Mouse (Mus musculus): ENCODE results near the gene Dot1l. TPM values are rescaled to one million over a fixed set of nuclear protein-coding genes. Genes with fewer than 3 reads are reported as not detected.
A peak's percentile ranks its signal among the peaks of the same experiment; 100 is the strongest.
"Not testable (repeated sequence)": the region's sequence is repeated elsewhere in the genome, so short reads cannot be mapped to it uniquely, and the experiment has no call there.

Gene Dot1l
- polyA plus RNA-seq, 1 experiment from 2014 or later = 7.5 TPM

DNA sequence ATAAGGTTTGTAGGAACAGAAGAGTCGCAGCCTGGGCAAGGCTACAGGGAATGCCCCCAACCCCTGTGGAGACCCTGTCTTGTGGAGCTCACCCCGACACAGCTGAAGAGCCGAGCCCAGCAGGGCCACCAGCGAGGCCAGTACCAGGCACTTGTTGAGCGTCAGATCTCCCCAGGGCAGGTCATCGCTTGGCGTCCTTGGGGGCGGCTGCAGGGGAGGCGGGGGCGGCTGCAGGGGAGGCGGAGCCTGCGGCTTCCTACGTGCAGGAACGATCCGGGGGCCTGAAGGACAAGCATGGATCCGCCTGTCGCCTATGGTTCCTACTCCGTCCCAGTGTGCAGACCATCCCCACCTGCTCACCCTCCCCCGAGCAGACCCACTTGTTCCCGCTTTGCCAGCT is 55.1 kb downstream of the Dot1l start:
- Histone ChIP-seq H3K4me3 (ENCODE audit: low read depth, low read length) (no peak overlapping the region), H3K9ac (ENCODE audit: low read depth, low read length) (no peak overlapping the region), H3K9me3 (replicated peaks; ENCODE audit: control insufficient read depth, low read length) (no peaks in the 10 kb centered on the region), H3K27ac (ENCODE audit: low read length) (no peak overlapping the region), H3K4me1 (ENCODE audit: control insufficient read depth, low read depth, low read length) (peaks cover 36% of the 10 kb centered on the region), H3K36me3 (ENCODE audit: control insufficient read depth, insufficient read depth) (no peaks in the 10 kb centered on the region), H3K4me2 (ENCODE audit: low read depth, low read length) (no peak overlapping the region), H3K27me3 (ENCODE audit: control insufficient read depth, insufficient read depth, low read depth, low read length) (peaks cover 61% of the 10 kb centered on the region)
- 10% methylated on average over 19 of the region's 20 CpGs for WGBS (ENCODE audit: insufficient replicate concordance)
- ATAC-seq (ENCODE audit: low read depth) = no peak

DNA sequence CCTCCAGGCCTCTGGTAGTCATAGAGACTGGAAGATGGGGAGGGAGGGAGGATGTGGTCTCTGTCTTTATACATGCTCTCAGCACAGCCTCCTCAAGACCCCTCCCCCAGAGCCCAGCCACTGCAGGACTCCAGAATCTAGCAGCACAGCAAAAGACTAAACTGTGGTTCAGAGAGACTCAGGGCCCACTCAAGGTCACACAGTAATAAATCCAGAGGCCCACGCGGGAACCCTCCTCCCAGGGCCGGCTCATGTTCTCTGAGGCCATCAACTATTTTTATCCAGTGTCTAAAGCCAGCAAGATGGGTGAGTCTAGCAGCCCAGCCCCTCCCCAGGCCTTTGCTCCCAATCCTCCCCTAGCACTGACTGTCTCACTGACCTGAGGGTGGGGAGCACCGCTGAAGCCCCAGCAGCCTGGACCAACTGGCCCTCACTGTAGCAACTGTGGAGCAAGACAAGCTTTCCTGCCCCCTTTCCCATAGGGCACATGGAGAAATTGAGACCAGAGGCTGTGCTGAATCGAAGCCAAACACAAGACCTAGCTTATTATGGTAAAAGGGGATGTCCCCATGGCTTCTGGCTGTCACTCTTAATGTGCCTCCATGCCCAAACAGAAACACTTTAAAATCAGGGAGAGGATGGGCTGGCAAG is 57.5 kb downstream of the Dot1l start:
- Histone ChIP-seq H3K4me1 (ENCODE audit: control insufficient read depth, low read depth, low read length) (peaks cover 12% of the 10 kb centered on the region), H3K27me3 (ENCODE audit: control insufficient read depth, insufficient read depth, low read depth, low read length) (peaks cover 48% of the 10 kb centered on the region), H3K4me3 (ENCODE audit: low read depth, low read length) (no peak overlapping the region), H3K27ac (ENCODE audit: low read length) (no peak overlapping the region), H3K36me3 (ENCODE audit: control insufficient read depth, insufficient read depth) (no peaks in the 10 kb centered on the region), H3K9me3 (replicated peaks; ENCODE audit: control insufficient read depth, low read length) (no peaks in the 10 kb centered on the region), H3K9ac (ENCODE audit: low read depth, low read length) (no peak overlapping the region), H3K4me2 (ENCODE audit: low read depth, low read length) (no peak overlapping the region)
- 47% methylated on average over 5 of the region's 5 CpGs for WGBS (ENCODE audit: insufficient replicate concordance)
- no peak for ATAC-seq (ENCODE audit: low read depth)

DNA sequence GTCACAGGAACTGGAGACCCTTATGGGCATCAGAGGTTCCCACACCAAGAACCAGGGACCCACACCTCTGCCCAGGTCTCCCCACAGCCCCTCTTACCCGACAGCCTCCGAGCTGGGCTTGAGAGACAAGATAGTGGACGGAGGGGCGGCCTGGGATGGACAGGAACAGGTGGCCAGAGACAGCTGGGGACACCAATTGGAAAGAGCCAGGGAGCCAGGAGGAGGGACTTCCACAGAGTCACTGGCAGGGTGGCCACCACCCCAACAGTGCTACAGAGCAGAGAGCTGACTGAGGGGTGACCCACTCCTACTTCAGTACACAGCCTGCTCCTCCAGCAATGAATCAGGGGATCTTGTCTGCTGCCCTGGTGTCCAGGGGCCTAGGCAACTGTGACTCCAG is 58.4 kb downstream of the Dot1l start, which contains the start of gene Jsrp1:
TSS of gene Jsrp1 (minus strand) at position 133 of the 400 bp plus-strand sequence.
- Histone ChIP-seq H3K4me3 (ENCODE audit: low read depth, low read length) (no peak within 1 kb of the TSS), H3K4me2 (ENCODE audit: low read depth, low read length) (no peak within 1 kb of the TSS), H3K9ac (ENCODE audit: low read depth, low read length) (no peak within 1 kb of the TSS), H3K27me3 (ENCODE audit: control insufficient read depth, insufficient read depth, low read depth, low read length) (peaks cover 39% of the 10 kb centered on the region), H3K9me3 (replicated peaks; ENCODE audit: control insufficient read depth, low read length) (no peaks in the 10 kb centered on the region), H3K4me1 (ENCODE audit: control insufficient read depth, low read depth, low read length) (peaks cover 7% of the 10 kb centered on the region), H3K27ac (ENCODE audit: low read length) (no peak within 1 kb of the TSS), H3K36me3 (ENCODE audit: control insufficient read depth, insufficient read depth) (no peaks in the 10 kb centered on the region)
- no peak for ATAC-seq (ENCODE audit: low read depth)
- WGBS (ENCODE audit: insufficient replicate concordance) = 71% methylated on average over 4 of the region's 4 CpGs

DNA sequence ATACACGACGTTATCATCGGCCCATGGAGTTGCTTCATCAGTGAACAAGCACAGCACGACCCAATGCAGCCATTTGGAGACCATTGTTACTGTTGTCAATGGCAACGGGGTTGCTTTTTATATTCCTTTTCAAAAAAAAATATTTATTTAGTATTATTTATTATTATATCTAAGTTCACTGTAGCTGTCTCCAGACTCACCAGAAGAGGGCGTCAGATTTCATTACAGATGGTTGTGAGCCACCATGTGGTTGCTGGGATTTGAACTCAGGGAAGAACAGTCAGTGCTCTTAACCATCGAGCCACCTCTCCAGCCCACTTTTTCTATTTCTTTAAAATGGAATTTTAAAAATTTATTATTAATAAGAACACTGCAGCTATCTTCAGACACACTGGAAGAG is 59.8 kb downstream of the Dot1l start:
- Histone ChIP-seq H3K4me3 (ENCODE audit: low read depth, low read length) (no peak overlapping the region), H3K27ac (ENCODE audit: low read length) (no peak overlapping the region), H3K36me3 (ENCODE audit: control insufficient read depth, insufficient read depth) (no peaks in the 10 kb centered on the region), H3K4me2 (ENCODE audit: low read depth, low read length) (no peak overlapping the region), H3K9me3 (replicated peaks; ENCODE audit: control insufficient read depth, low read length) (no peaks in the 10 kb centered on the region), H3K9ac (ENCODE audit: low read depth, low read length) (no peak overlapping the region), H3K4me1 (ENCODE audit: control insufficient read depth, low read depth, low read length) (peaks cover 17% of the 10 kb centered on the region), H3K27me3 (ENCODE audit: control insufficient read depth, insufficient read depth, low read depth, low read length) (peaks cover 25% of the 10 kb centered on the region)
- 53% methylated on average over 7 of the region's 7 CpGs for WGBS (ENCODE audit: insufficient replicate concordance)
- no peak for ATAC-seq (ENCODE audit: low read depth)

DNA sequence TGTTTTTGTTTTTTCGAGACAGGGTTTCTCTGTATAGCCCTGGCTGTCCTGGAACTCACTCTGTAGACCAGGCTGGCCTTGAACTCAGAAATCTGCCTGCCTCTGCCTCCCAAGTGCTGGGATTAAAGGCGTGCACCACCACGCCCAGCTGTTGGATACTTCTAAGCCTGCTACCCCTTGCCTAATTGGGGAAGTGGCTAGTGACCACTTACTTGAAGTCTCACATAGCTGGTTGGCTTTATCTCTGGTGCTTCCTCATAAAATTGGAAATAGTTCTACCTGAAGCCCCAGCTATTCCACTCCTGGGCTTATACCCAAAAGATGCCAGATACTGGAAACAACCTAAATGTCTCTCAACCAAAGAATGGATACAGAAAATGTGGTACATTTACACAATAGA is 61.3 kb downstream of the Dot1l start:
- ATAC-seq (ENCODE audit: low read depth); H3K4me2 ChIP-seq (ENCODE audit: low read depth, low read length); H3K9ac ChIP-seq (ENCODE audit: low read depth, low read length); H3K27ac ChIP-seq (ENCODE audit: low read length); H3K36me3 ChIP-seq (ENCODE audit: control insufficient read depth, insufficient read depth); H3K4me3 ChIP-seq (ENCODE audit: low read depth, low read length); H3K9me3 ChIP-seq (replicated peaks; ENCODE audit: control insufficient read depth, low read length): not testable (repeated sequence)
- H3K4me1 ChIP-seq (ENCODE audit: control insufficient read depth, low read depth, low read length) = peaks cover 23% of the 10 kb centered on the region
- 54% methylated on average over 3 of the region's 3 CpGs for WGBS (ENCODE audit: insufficient replicate concordance)
- peaks cover 11% of the 10 kb centered on the region for H3K27me3 ChIP-seq (ENCODE audit: control insufficient read depth, insufficient read depth, low read depth, low read length)

DNA sequence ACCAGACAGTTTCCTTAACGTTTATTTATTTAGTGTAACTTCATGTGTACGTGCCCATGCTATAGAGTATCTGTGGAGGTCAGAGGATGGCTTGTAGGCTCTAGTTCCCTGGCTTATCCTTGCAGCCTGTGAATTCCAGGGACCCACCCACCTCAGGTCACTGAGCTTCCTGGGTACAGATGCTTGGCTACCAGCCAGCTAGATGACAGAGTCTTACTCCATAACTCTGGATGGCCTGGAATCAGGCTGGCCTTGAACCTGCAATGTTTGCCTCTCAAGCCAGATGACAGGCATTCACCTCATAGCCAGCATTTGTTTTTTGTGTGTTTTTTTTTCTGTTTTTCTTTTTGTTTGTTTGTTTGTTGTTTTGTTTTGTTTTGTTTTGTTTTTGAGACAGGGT is 62.2 kb downstream of the Dot1l start:
- Histone ChIP-seq H3K4me1 (ENCODE audit: control insufficient read depth, low read depth, low read length) (peaks cover 24% of the 10 kb centered on the region), H3K9me3 (replicated peaks; ENCODE audit: control insufficient read depth, low read length) (no peaks in the 10 kb centered on the region), H3K36me3 (ENCODE audit: control insufficient read depth, insufficient read depth) (no peaks in the 10 kb centered on the region), H3K4me3 (ENCODE audit: low read depth, low read length) (no peak overlapping the region), H3K9ac (ENCODE audit: low read depth, low read length) (no peak overlapping the region), H3K4me2 (ENCODE audit: low read depth, low read length) (no peak overlapping the region), H3K27me3 (ENCODE audit: control insufficient read depth, insufficient read depth, low read depth, low read length) (peaks cover 8% of the 10 kb centered on the region), H3K27ac (ENCODE audit: low read length) (no peak overlapping the region)
- WGBS (ENCODE audit: insufficient replicate concordance) = 60% methylated on average over 2 of the region's 2 CpGs
- ATAC-seq (ENCODE audit: low read depth) = no peak

DNA sequence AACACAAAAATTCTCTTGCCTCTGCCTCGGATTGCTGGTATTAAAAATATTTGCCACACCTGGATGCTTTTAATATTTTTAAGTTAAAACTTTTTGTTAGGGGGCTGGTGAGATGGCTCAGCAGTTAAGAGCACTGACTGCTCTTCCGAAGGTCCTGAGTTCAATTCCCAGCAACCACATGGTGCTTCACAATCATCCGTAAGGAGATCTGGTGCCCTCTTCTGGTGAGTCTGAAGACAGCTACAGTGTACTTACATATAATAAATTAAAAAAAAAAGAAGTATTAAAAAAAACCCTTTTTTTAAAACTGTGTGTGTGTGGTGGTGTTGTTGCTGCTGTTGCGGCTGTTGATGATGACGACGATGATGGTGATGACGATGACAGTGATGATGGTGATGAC is 62.9 kb downstream of the Dot1l start:
- not testable (repeated sequence) for H3K4me2 ChIP-seq (ENCODE audit: low read depth, low read length); H3K9ac ChIP-seq (ENCODE audit: low read depth, low read length); ATAC-seq (ENCODE audit: low read depth); H3K27me3 ChIP-seq (ENCODE audit: control insufficient read depth, insufficient read depth, low read depth, low read length); H3K9me3 ChIP-seq (replicated peaks; ENCODE audit: control insufficient read depth, low read length); H3K4me3 ChIP-seq (ENCODE audit: low read depth, low read length); H3K36me3 ChIP-seq (ENCODE audit: control insufficient read depth, insufficient read depth)
- Histone ChIP-seq H3K27ac (ENCODE audit: low read length) (peak overlapping the region; percentile 85), H3K4me1 (ENCODE audit: control insufficient read depth, low read depth, low read length) (peaks cover 29% of the 10 kb centered on the region)
- 85% methylated on average over 7 of the region's 7 CpGs for WGBS (ENCODE audit: insufficient replicate concordance)

DNA sequence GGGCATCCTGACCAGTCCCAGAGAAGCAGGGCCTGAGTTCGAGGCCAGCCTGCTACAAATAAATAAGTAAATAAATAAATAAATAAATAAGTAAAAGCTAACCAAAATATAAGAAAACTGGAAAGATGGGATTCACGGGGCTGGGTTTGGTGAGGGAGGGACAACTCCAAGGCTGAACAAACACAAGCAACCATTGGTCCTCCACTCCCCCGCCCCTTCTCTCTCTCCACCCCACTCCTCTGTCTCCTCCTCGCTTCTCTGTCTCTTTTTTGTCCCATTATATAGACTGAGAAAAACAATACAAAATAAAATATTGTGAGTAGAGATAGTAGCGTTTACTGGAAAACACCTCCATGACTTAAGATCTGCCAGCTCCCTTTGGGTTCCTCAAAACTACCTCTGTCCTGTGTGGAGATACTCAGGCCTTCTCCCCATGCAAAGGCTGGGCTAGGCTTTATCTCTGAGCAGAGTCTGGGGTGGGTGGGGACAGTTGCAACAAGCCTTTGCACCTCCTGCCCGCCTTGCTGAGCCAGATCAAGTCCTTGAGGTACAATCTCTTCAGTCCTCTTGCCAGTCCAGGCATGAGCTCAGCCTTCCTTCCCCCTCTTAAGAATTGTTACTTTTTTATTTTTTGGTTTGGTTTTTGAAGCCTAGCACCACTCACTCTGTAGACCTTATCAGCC is 63.7 kb downstream of the Dot1l start:
- H3K27me3 ChIP-seq (ENCODE audit: control insufficient read depth, insufficient read depth, low read depth, low read length) = no peaks in the 10 kb centered on the region
- no peaks in the 10 kb centered on the region for H3K36me3 ChIP-seq (ENCODE audit: control insufficient read depth, insufficient read depth)
- H3K4me3 ChIP-seq (ENCODE audit: low read depth, low read length) = no peak overlapping the region
- H3K9ac ChIP-seq (ENCODE audit: low read depth, low read length) = peak overlapping the region; percentile 29
- no peaks in the 10 kb centered on the region for H3K9me3 ChIP-seq (replicated peaks; ENCODE audit: control insufficient read depth, low read length)
- 36% methylated on average over 6 of the region's 6 CpGs for whole genome bisulfite sequencing (ENCODE audit: insufficient replicate concordance)
- H3K4me2 ChIP-seq (ENCODE audit: low read depth, low read length) = peak overlapping the region; percentile 41
- ATAC-seq (ENCODE audit: low read depth) = peak; percentile 95
- peaks cover 33% of the 10 kb centered on the region for H3K4me1 ChIP-seq (ENCODE audit: control insufficient read depth, low read depth, low read length)
- H3K27ac ChIP-seq (ENCODE audit: low read length) = peak overlapping the region; percentile 85

DNA sequence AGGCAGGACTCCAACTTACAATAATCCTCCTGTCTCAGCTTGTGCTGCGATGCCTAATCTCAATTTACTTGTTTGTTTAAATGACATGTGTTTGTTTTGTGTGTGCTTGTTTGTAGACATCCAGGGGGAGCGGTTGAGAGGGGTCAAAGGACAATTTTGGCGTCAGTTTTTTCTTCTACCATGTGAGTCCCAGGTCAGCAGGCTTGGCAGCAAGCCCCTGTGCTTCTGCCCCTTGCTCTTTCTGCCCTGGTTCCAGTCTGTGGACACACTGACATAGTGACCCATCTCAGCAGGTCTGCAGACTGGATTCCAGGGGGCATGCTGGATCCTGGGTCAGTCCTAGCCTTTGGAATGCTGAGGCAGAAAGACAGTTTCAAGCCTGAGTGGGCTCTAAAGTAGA is 64.4 kb downstream of the Dot1l start:
- peak overlapping the region; percentile 50 for H3K9ac ChIP-seq (ENCODE audit: low read depth, low read length)
- H3K4me2 ChIP-seq (ENCODE audit: low read depth, low read length) = peak overlapping the region; percentile 41; the same call in 1 of the 2 replicates

More for the DNA sequence above, 64.4 kb downstream of the Dot1l start:
- H3K4me1 ChIP-seq (ENCODE audit: control insufficient read depth, low read depth, low read length) = peaks cover 40% of the 10 kb centered on the region
- H3K4me3 ChIP-seq (ENCODE audit: low read depth, low read length) = no peak overlapping the region
- H3K36me3 ChIP-seq (ENCODE audit: control insufficient read depth, insufficient read depth) = no peaks in the 10 kb centered on the region
- 42% methylated on average over 3 of the region's 3 CpGs for WGBS (ENCODE audit: insufficient replicate concordance)
- ATAC-seq (ENCODE audit: low read depth) = peak; percentile 30
- peak overlapping the region; percentile 85 for H3K27ac ChIP-seq (ENCODE audit: low read length)
- no peaks in the 10 kb centered on the region for H3K27me3 ChIP-seq (ENCODE audit: control insufficient read depth, insufficient read depth, low read depth, low read length)
- no peaks in the 10 kb centered on the region for H3K9me3 ChIP-seq (replicated peaks; ENCODE audit: control insufficient read depth, low read length)

All from liver, embryonic 16.5 days (tissue).